Mouse (Mus musculus): ENCODE measurements around the gene Rep15. TPM values are rescaled to one million over a fixed set of nuclear protein-coding genes. Genes with fewer than 3 reads are reported as not detected.
A peak's percentile ranks its signal among the peaks of the same experiment; 100 is the strongest.

Gene Rep15
- polyA plus RNA-seq, 1 experiment, result not detected

GRCm38 (mm10) chr6:147022375-147023132, 9.8 kb upstream of the Rep15 start:
- WGBS, result 71% methylated on average over 16 of the region's 16 CpGs
- H3K27ac ChIP-seq (ENCODE audit: insufficient read depth, low read depth, low read length), result no peak overlapping the region
- 0 out of 2 replicates have a peak, but pooled peaks cover 3% of the 10 kb centered on the region for H3K4me1 ChIP-seq (ENCODE audit: control insufficient read depth, insufficient read depth, low read length)
- no peak overlapping the region for H3K4me3 ChIP-seq (ENCODE audit: insufficient read depth, low read depth, low read length)
- TF ChIP-seq POLR2A (IDR thresholded peaks at IDR 0.05; ENCODE audit: insufficient read depth, low read depth, low read length) (no peak), CTCF (IDR thresholded peaks at IDR 0.05; ENCODE audit: insufficient read depth, low read depth, low read length) (no peak)

- TF ChIP-seq CTCF (IDR thresholded peaks at IDR 0.05; ENCODE audit: insufficient read depth, low read depth, low read length), result no peak
- no peak for TF ChIP-seq POLR2A (IDR thresholded peaks at IDR 0.05; ENCODE audit: insufficient read depth, low read depth, low read length)
- Histone ChIP-seq H3K4me3 (ENCODE audit: insufficient read depth, low read depth, low read length) (no peak overlapping the region), H3K4me1 (ENCODE audit: control insufficient read depth, insufficient read depth, low read length) (0 out of 2 replicates have a peak, but pooled peaks cover 3% of the 10 kb centered on the region), H3K27ac (ENCODE audit: insufficient read depth, low read depth, low read length) (no peak overlapping the region)
- 78% methylated on average over 2 of the region's 2 CpGs for WGBS
These were observed 9.3 kb upstream of the Rep15 start for GRCm38 (mm10) chr6:147023133-147023395.

DNA sequence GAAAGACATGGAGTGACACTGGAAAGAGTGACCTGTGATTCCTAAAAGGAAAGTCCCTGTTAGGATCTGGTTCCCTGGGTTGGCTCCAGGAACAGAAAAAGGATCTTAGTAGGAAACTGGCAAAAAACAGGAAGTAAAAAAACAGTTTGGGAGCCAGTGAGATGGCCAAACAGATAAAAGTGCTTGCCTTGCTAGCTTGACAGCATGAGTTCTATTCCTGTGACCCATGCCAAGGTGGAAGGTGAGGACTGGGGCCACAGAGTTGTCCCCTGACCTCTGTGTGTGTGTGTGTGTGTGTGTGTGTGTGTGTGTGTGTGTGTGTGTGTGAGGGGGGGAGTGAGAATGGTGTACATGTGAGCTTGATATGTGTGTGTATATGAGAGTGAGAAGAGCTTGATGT, 8.8 kb upstream of the Rep15 start:
- Histone ChIP-seq H3K4me1 (ENCODE audit: control insufficient read depth, insufficient read depth, low read length) (0 out of 2 replicates have a peak, but pooled peaks cover 3% of the 10 kb centered on the region), H3K4me3 (ENCODE audit: insufficient read depth, low read depth, low read length) (no peak overlapping the region)
- no peak for TF ChIP-seq CTCF (IDR thresholded peaks at IDR 0.05; ENCODE audit: insufficient read depth, low read depth, low read length)
- TF ChIP-seq POLR2A (IDR thresholded peaks at IDR 0.05; ENCODE audit: insufficient read depth, low read depth, low read length), result no peak

GRCm38 (mm10) chr6:147024761-147025160, 7.6 kb upstream of the Rep15 start:
- Histone ChIP-seq H3K4me3 (ENCODE audit: insufficient read depth, low read depth, low read length) (no peak overlapping the region), H3K27ac (ENCODE audit: insufficient read depth, low read depth, low read length) (no peak overlapping the region), H3K4me1 (ENCODE audit: control insufficient read depth, insufficient read depth, low read length) (0 out of 2 replicates have a peak, but pooled peaks cover 3% of the 10 kb centered on the region)
- TF ChIP-seq CTCF (IDR thresholded peaks at IDR 0.05; ENCODE audit: insufficient read depth, low read depth, low read length) (no peak), POLR2A (IDR thresholded peaks at IDR 0.05; ENCODE audit: insufficient read depth, low read depth, low read length) (no peak)
- WGBS, result 93% methylated on average over 3 of the region's 3 CpGs

More for the DNA sequence above, 8.8 kb upstream of the Rep15 start:
- no peak overlapping the region for H3K27ac ChIP-seq (ENCODE audit: insufficient read depth, low read depth, low read length)

- no peak overlapping the region for H3K27ac ChIP-seq (ENCODE audit: insufficient read depth, low read depth, low read length)
- H3K4me3 ChIP-seq (ENCODE audit: insufficient read depth, low read depth, low read length), result no peak overlapping the region
- WGBS, result 71% methylated on average over 2 of the region's 2 CpGs
- TF ChIP-seq CTCF (IDR thresholded peaks at IDR 0.05; ENCODE audit: insufficient read depth, low read depth, low read length), result no peak
- no peak for TF ChIP-seq POLR2A (IDR thresholded peaks at IDR 0.05; ENCODE audit: insufficient read depth, low read depth, low read length)
- no peaks in the 10 kb centered on the region for H3K4me1 ChIP-seq (ENCODE audit: control insufficient read depth, insufficient read depth, low read length)
These were observed 4.0 kb upstream of the Rep15 start for GRCm38 (mm10) chr6:147028396-147028795.

GRCm38 (mm10) chr6:147029591-147029990, 2.8 kb upstream of the Rep15 start:
- H3K27ac ChIP-seq (ENCODE audit: insufficient read depth, low read depth, low read length), result no peak overlapping the region
- no peaks in the 10 kb centered on the region for H3K4me1 ChIP-seq (ENCODE audit: control insufficient read depth, insufficient read depth, low read length)
- WGBS, result 92% methylated on average over 9 of the region's 9 CpGs
- no peak for TF ChIP-seq CTCF (IDR thresholded peaks at IDR 0.05; ENCODE audit: insufficient read depth, low read depth, low read length)
- TF ChIP-seq POLR2A (IDR thresholded peaks at IDR 0.05; ENCODE audit: insufficient read depth, low read depth, low read length), result no peak
- no peak overlapping the region for H3K4me3 ChIP-seq (ENCODE audit: insufficient read depth, low read depth, low read length)

GRCm38 (mm10) chr6:147030096-147030885, 2.1 kb upstream of the Rep15 start:
- H3K27ac ChIP-seq (ENCODE audit: insufficient read depth, low read depth, low read length), result no peak overlapping the region
- TF ChIP-seq POLR2A (IDR thresholded peaks at IDR 0.05; ENCODE audit: insufficient read depth, low read depth, low read length), result no peak
- TF ChIP-seq CTCF (IDR thresholded peaks at IDR 0.05; ENCODE audit: insufficient read depth, low read depth, low read length), result no peak
- no peak overlapping the region for H3K4me3 ChIP-seq (ENCODE audit: insufficient read depth, low read depth, low read length)
- 82% methylated on average over 15 of the region's 15 CpGs for WGBS
- H3K4me1 ChIP-seq (ENCODE audit: control insufficient read depth, insufficient read depth, low read length), result no peaks in the 10 kb centered on the region

DNA sequence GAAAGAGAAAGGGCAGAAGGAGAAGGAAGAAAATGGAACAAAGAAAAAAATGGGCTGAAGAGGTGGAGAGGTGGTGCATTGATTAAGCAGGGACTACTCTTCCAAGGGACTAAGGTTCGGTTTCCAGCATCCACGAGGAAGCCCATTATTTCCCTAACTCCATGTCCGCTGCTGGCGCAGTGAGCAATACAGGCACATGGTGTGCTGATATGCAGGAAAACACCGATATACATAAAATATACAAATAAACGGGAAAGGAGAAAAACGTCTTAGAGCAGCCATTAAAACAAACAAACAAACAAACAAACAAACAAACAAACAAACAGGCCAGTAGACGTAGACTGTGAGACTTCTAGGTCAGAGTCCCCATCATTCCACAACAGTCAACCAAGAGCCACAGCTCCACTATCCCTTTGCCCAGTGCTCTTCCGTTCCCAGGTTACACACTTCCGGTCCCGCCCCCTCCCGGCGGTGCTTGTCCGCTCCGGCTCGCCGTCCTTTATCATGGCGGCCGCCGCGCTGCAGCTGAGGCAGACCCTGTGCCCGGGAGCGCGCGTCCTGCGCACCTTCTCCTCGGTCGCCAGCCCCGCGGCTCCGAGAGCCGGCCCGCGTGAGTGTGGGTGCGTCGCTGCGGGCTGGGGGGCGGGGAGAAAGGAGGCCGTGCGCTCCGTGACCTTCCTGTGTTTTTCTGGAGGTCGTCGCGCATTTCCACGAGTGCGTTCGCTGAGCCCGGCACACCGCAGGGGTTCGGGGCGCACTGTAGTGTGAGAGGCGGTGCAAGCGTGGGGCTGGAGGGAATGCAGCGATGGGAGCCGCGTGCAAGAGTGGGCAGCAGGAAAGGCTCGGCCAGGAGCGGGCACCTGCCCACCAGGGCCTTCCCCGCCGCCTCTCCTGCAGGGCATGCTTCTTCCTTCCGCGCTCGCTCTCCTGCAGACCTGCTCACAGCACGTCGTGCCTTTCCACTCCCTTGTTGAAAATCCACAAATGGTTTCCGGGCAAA, 10.2 kb downstream of the Rep15 start, which contains the start of gene Mrps35:
Gene Mrps35 (plus strand): TSS at position 474 of the 1,000 bp plus-strand sequence.
- TF ChIP-seq CTCF (IDR thresholded peaks at IDR 0.05; ENCODE audit: insufficient read depth, low read depth, low read length) (no peak), POLR2A (IDR thresholded peaks at IDR 0.05; ENCODE audit: insufficient read depth, low read depth, low read length) (peak; percentile 88)
- peak within 1 kb of the TSS; percentile 78 for H3K27ac ChIP-seq (ENCODE audit: insufficient read depth, low read depth, low read length)
- WGBS, result 1% methylated on average over 66 of the region's 66 CpGs

More for the DNA sequence above, 10.2 kb downstream of the Rep15 start, which contains the start of gene Mrps35:
- Histone ChIP-seq H3K4me1 (ENCODE audit: control insufficient read depth, insufficient read depth, low read length) (no peaks in the 10 kb centered on the region), H3K4me3 (ENCODE audit: insufficient read depth, low read depth, low read length) (peak within 1 kb of the TSS; percentile 83)

Measured in olfactory bulb, adult 2 months (tissue).